Mouse (Mus musculus) midbrain, embryonic 13.5 days (tissue): ENCODE measurements at regions not wholly inside any gene's neighbourhood (a gene's known extent, or its start where the extent isn't known, plus 50 kb on each side); places are given as distances from the start of the nearest gene placed in this dataset.
A peak's percentile ranks its signal among the peaks of the same experiment; 100 is the strongest.

ENCODE experiments used
- ATAC-seq: fragments of 200-750 bp; cut with Nextera tagmentation; 2 replicates; pipeline ENCODE4 v1.8.0; 2017; ENCODE audit warnings: mild to moderate bottlenecking, moderate TSS enrichment, moderate library complexity
- H3K27ac ChIP-seq: fragments of 300-500 bp; sonication (generic); 2 replicates; pipeline ENCODE4 v1.5.1; 2015; ENCODE audit warnings: inconsistent platforms, mild to moderate bottlenecking, moderate library complexity
- H3K27me3 ChIP-seq: fragments of 300-500 bp; sonication (generic); 2 replicates; pipeline ENCODE4 v1.6.1; 2015; ENCODE audit warnings: mild to moderate bottlenecking, inconsistent platforms
- H3K36me3 ChIP-seq: fragments of 300-500 bp; sonication (generic); 2 replicates; pipeline ENCODE4 v1.6.1; 2015; ENCODE audit warnings: mild to moderate bottlenecking, inconsistent platforms
- H3K4me1 ChIP-seq: fragments of 300-500 bp; sonication (generic); replicated peaks from 2 replicates; pipeline ENCODE4 v1.6.1; 2015; ENCODE audit warnings: inconsistent platforms
- H3K4me2 ChIP-seq: fragments of 300-500 bp; sonication (generic); replicated peaks from 2 replicates; pipeline ENCODE4 v1.6.1; 2015; ENCODE audit warnings: moderate library complexity, mild to moderate bottlenecking, inconsistent platforms
- H3K4me3 ChIP-seq: fragments of 300-500 bp; sonication (generic); replicated peaks from 2 replicates; pipeline ENCODE4 v1.5.1; 2015; ENCODE audit warnings: mild to moderate bottlenecking, inconsistent platforms
- H3K9ac ChIP-seq: fragments of 300-500 bp; sonication (generic); replicated peaks from 2 replicates; pipeline ENCODE4 v1.6.1; 2015; ENCODE audit warnings: mild to moderate bottlenecking, inconsistent platforms
- H3K9me3 ChIP-seq: fragments of 300-500 bp; sonication (generic); 2 replicates; pipeline ENCODE4 v1.6.1; 2016; ENCODE audit warnings: mild to moderate bottlenecking, inconsistent platforms
- WGBS: fragments of 180-500 bp; shearing (Covaris S2); methylation state at CpG from one replicate; pipeline ENCODE4 v1.1.7; 2015; 5-methylcytosine and 5-hydroxymethylcytosine counted together

- Histone ChIP-seq H3K4me3 (no peak overlapping the region), H3K27me3 (no peaks in the 10 kb centered on the region), H3K27ac (peak overlapping the region; percentile 39), H3K4me1 (peaks cover 13% of the 10 kb centered on the region), H3K4me2 (no peak overlapping the region), H3K9me3 (no peaks in the 10 kb centered on the region), H3K9ac (no peak overlapping the region), H3K36me3 (no peaks in the 10 kb centered on the region)
- WGBS, result 39% methylated on average over 5 of the region's 5 CpGs
- ATAC-seq, result peak; percentile 58; the same call in 1 of the 2 replicates
Observed at GRCm38 (mm10) chr4:81573771-81574170, 131.2 kb upstream of the Mpdz start.

GRCm38 (mm10) chr4:81570736-81571135 lies 128.1 kb upstream of the Mpdz start:
- no peaks in the 10 kb centered on the region for H3K9me3 ChIP-seq
- WGBS, result 88% methylated on average over 4 of the region's 4 CpGs
- no peak overlapping the region for H3K9ac ChIP-seq
- no peak overlapping the region for H3K27ac ChIP-seq
- no peaks in the 10 kb centered on the region for H3K27me3 ChIP-seq
- H3K4me2 ChIP-seq, result no peak overlapping the region
- no peaks in the 10 kb centered on the region for H3K36me3 ChIP-seq
- peaks cover 35% of the 10 kb centered on the region for H3K4me1 ChIP-seq
- H3K4me3 ChIP-seq, result no peak overlapping the region
- no peak for ATAC-seq

- no peak for ATAC-seq
- no peak overlapping the region for H3K9ac ChIP-seq
- H3K36me3 ChIP-seq, result no peaks in the 10 kb centered on the region
- H3K4me3 ChIP-seq, result no peak overlapping the region
- H3K4me1 ChIP-seq, result peaks cover 41% of the 10 kb centered on the region
- WGBS, result 73% methylated on average over 3 of the region's 3 CpGs
- H3K4me2 ChIP-seq, result no peak overlapping the region
- no peaks in the 10 kb centered on the region for H3K27me3 ChIP-seq
- H3K27ac ChIP-seq, result no peak overlapping the region
- no peaks in the 10 kb centered on the region for H3K9me3 ChIP-seq
Observed at GRCm38 (mm10) chr4:81569531-81569930, 126.9 kb upstream of the Mpdz start.

- ATAC-seq, result peak; percentile 29; the same call in 1 of the 2 replicates
Observed at GRCm38 (mm10) chr4:81568404-81568803, 125.8 kb upstream of the Mpdz start.

GRCm38 (mm10) chr4:81567928-81568327 lies 125.3 kb upstream of the Mpdz start:
- peak overlapping the region; percentile 62 for H3K27ac ChIP-seq
- no peaks in the 10 kb centered on the region for H3K27me3 ChIP-seq
- H3K4me2 ChIP-seq, result no peak overlapping the region
- no peak overlapping the region for H3K9ac ChIP-seq
- H3K4me1 ChIP-seq, result peaks cover 42% of the 10 kb centered on the region
- WGBS, result 13% methylated on average over 5 of the region's 5 CpGs
- H3K4me3 ChIP-seq, result no peak overlapping the region
- no peaks in the 10 kb centered on the region for H3K9me3 ChIP-seq
- peak; percentile 99 for ATAC-seq
- H3K36me3 ChIP-seq, result no peaks in the 10 kb centered on the region

More at GRCm38 (mm10) chr4:81568404-81568803, 125.8 kb upstream of the Mpdz start:
- Histone ChIP-seq H3K4me2 (no peak overlapping the region), H3K4me1 (peaks cover 41% of the 10 kb centered on the region), H3K4me3 (no peak overlapping the region), H3K36me3 (no peaks in the 10 kb centered on the region), H3K9me3 (no peaks in the 10 kb centered on the region), H3K27me3 (no peaks in the 10 kb centered on the region), H3K27ac (peak overlapping the region; percentile 62), H3K9ac (no peak overlapping the region)
- 54% methylated on average over 6 of the region's 6 CpGs for WGBS

GRCm38 (mm10) chr4:81566526-81566925 lies 123.9 kb upstream of the Mpdz start:
- no peak for ATAC-seq
- no peak overlapping the region for H3K4me3 ChIP-seq
- WGBS, result 56% methylated on average over 11 of the region's 11 CpGs
- no peak overlapping the region for H3K9ac ChIP-seq
- H3K4me1 ChIP-seq, result peaks cover 43% of the 10 kb centered on the region
- H3K36me3 ChIP-seq, result no peaks in the 10 kb centered on the region
- peak overlapping the region; percentile 61; the same call in 1 of the 2 replicates for H3K27ac ChIP-seq
- H3K27me3 ChIP-seq, result no peaks in the 10 kb centered on the region; the same call in 1 of the 2 replicates
- H3K4me2 ChIP-seq, result no peak overlapping the region
- no peaks in the 10 kb centered on the region for H3K9me3 ChIP-seq

GRCm38 (mm10) chr4:81565422-81566395 lies 123.1 kb upstream of the Mpdz start:
- no peak overlapping the region for H3K9ac ChIP-seq
- H3K36me3 ChIP-seq, result no peaks in the 10 kb centered on the region
- no peak overlapping the region for H3K4me2 ChIP-seq
- ATAC-seq, result no peak
- H3K9me3 ChIP-seq, result no peaks in the 10 kb centered on the region
- no peaks in the 10 kb centered on the region; the same call in 1 of the 2 replicates for H3K27me3 ChIP-seq
- peaks cover 45% of the 10 kb centered on the region for H3K4me1 ChIP-seq
- H3K4me3 ChIP-seq, result no peak overlapping the region
- 79% methylated on average over 21 of the region's 21 CpGs for WGBS
- H3K27ac ChIP-seq, result peak overlapping the region; percentile 35; the same call in 1 of the 2 replicates

GRCm38 (mm10) chr4:81564446-81564845 lies 121.8 kb upstream of the Mpdz start:
- no peak overlapping the region for H3K27ac ChIP-seq
- 5% methylated on average over 6 of the region's 6 CpGs for WGBS
- H3K4me1 ChIP-seq, result peaks cover 45% of the 10 kb centered on the region

GRCm38 (mm10) chr4:81563574-81563973 lies 121.0 kb upstream of the Mpdz start:
- Histone ChIP-seq H3K9ac (no peak overlapping the region), H3K9me3 (no peaks in the 10 kb centered on the region), H3K27me3 (no peaks in the 10 kb centered on the region; the same call in 1 of the 2 replicates), H3K4me1 (peaks cover 39% of the 10 kb centered on the region), H3K4me3 (no peak overlapping the region), H3K4me2 (no peak overlapping the region), H3K27ac (no peak overlapping the region), H3K36me3 (no peaks in the 10 kb centered on the region)
- ATAC-seq, result no peak
- WGBS, result 45% methylated on average over 10 of the region's 10 CpGs

More at GRCm38 (mm10) chr4:81564446-81564845, 121.8 kb upstream of the Mpdz start:
- H3K9me3 ChIP-seq, result no peaks in the 10 kb centered on the region
- H3K27me3 ChIP-seq, result no peaks in the 10 kb centered on the region; the same call in 1 of the 2 replicates
- no peak overlapping the region for H3K4me3 ChIP-seq
- H3K9ac ChIP-seq, result no peak overlapping the region
- H3K36me3 ChIP-seq, result no peaks in the 10 kb centered on the region
- no peak for ATAC-seq
- H3K4me2 ChIP-seq, result peak overlapping the region; percentile 31; the same call in 1 of the 2 replicates

GRCm38 (mm10) chr4:81561453-81561852 lies 118.8 kb upstream of the Mpdz start:
- 61% methylated on average over 4 of the region's 4 CpGs for WGBS
- H3K36me3 ChIP-seq, result no peaks in the 10 kb centered on the region
- H3K9me3 ChIP-seq, result no peaks in the 10 kb centered on the region
- no peak overlapping the region for H3K9ac ChIP-seq
- H3K27me3 ChIP-seq, result no peaks in the 10 kb centered on the region; the same call in 1 of the 2 replicates
- no peak overlapping the region for H3K4me2 ChIP-seq
- H3K4me3 ChIP-seq, result no peak overlapping the region
- ATAC-seq, result no peak
- H3K4me1 ChIP-seq, result peaks cover 20% of the 10 kb centered on the region
- H3K27ac ChIP-seq, result no peak overlapping the region

GRCm38 (mm10) chr4:81550816-81551215 lies 108.2 kb upstream of the Mpdz start:
- Histone ChIP-seq H3K4me2 (no peak overlapping the region), H3K4me3 (no peak overlapping the region), H3K4me1 (no peaks in the 10 kb centered on the region), H3K9me3 (peaks cover 4% of the 10 kb centered on the region; the same call in 1 of the 2 replicates), H3K27ac (no peak overlapping the region), H3K27me3 (no peaks in the 10 kb centered on the region), H3K36me3 (no peaks in the 10 kb centered on the region), H3K9ac (no peak overlapping the region)
- ATAC-seq, result no peak
- WGBS, result 86% methylated on average over 4 of the region's 4 CpGs

GRCm38 (mm10) chr4:81550256-81550655 lies 107.6 kb upstream of the Mpdz start:
- 94% methylated on average over 4 of the region's 4 CpGs for WGBS
- H3K9me3 ChIP-seq, result peaks cover 4% of the 10 kb centered on the region; the same call in 1 of the 2 replicates
- no peaks in the 10 kb centered on the region for H3K36me3 ChIP-seq
- ATAC-seq, result no peak
- no peak overlapping the region for H3K9ac ChIP-seq
- H3K4me3 ChIP-seq, result no peak overlapping the region
- H3K4me1 ChIP-seq, result no peaks in the 10 kb centered on the region
- no peaks in the 10 kb centered on the region for H3K27me3 ChIP-seq
- H3K4me2 ChIP-seq, result no peak overlapping the region
- H3K27ac ChIP-seq, result no peak overlapping the region
